Comparison of ENCODE assay signal across 18 mouse cellular contexts in genomic region chr1:68401204-68401603, GRCm38 (mm10).
DNase-seq lines count a peak whose midpoint lies in the region; ATAC-seq and TF ChIP-seq lines count a peak whose summit lies in the region.
"Had no signal": no experiment of that assay in that cellular context is flagged by ENCODE, and none has a peak within 500 bp of the region (broad histone marks: within the 10 kb centered on the region; RNA-seq: fewer than 3 reads in every experiment).

No protein-coding gene starts in this region.

- H3K27me3 ChIP-seq in forebrain, embryonic 11.5 days (ENCODE audit: control insufficient read depth, insufficient read depth, low read length): no peaks in the 10 kb centered on the region
- no peaks in the 10 kb centered on the region for H3K27me3 ChIP-seq in forebrain, postnatal 0 days (ENCODE audit: insufficient read depth, low read length)
- no peaks in the 10 kb centered on the region for H3K27me3 ChIP-seq in midbrain, embryonic 13.5 days
- no peaks in the 10 kb centered on the region for H3K27me3 ChIP-seq in midbrain, embryonic 15.5 days (replicated peaks)
- no peaks in the 10 kb centered on the region for H3K27me3 ChIP-seq in forebrain, embryonic 13.5 days
- H3K27me3 ChIP-seq in neural tube, embryonic 14.5 days (ENCODE audit: control insufficient read depth, insufficient read depth, low read length): no peaks in the 10 kb centered on the region
- H3K27me3 ChIP-seq: heart, embryonic 12.5 days; limb, embryonic 15.5 days had no signal

- no peak overlapping the region for H3K9ac ChIP-seq in forebrain, embryonic 11.5 days (ENCODE audit: low read length)
- H3K9ac ChIP-seq in forebrain, postnatal 0 days: no peak overlapping the region
- H3K9ac ChIP-seq in midbrain, embryonic 13.5 days (replicated peaks): no peak overlapping the region
- no peak overlapping the region for H3K9ac ChIP-seq in midbrain, embryonic 15.5 days
- no peak overlapping the region for H3K9ac ChIP-seq in forebrain, embryonic 13.5 days
- no peak overlapping the region for H3K9ac ChIP-seq in neural tube, embryonic 14.5 days (replicated peaks; ENCODE audit: low read depth, low read length)
- H3K9ac ChIP-seq: heart, embryonic 12.5 days; limb, embryonic 15.5 days had no signal

- H3K4me1 ChIP-seq in forebrain, embryonic 11.5 days (replicated peaks; ENCODE audit: control insufficient read depth, insufficient read depth, low read length): no peaks in the 10 kb centered on the region
- H3K4me1 ChIP-seq in forebrain, postnatal 0 days (ENCODE audit: insufficient read depth): no peaks in the 10 kb centered on the region
- 0 out of 2 replicates have a peak, but pooled peaks cover 10% of the 10 kb centered on the region for H3K4me1 ChIP-seq in midbrain, embryonic 13.5 days (replicated peaks)
- H3K4me1 ChIP-seq in midbrain, embryonic 15.5 days: no peaks in the 10 kb centered on the region
- H3K4me1 ChIP-seq in forebrain, embryonic 13.5 days: peaks cover 8% of the 10 kb centered on the region; the same call in 1 of the 2 replicates
- H3K4me1 ChIP-seq in neural tube, embryonic 14.5 days (ENCODE audit: control insufficient read depth, insufficient read depth, low read length): no peaks in the 10 kb centered on the region
- H3K4me1 ChIP-seq: heart, embryonic 12.5 days; limb, embryonic 15.5 days had no signal

- no peaks in the 10 kb centered on the region for H3K36me3 ChIP-seq in forebrain, embryonic 11.5 days (ENCODE audit: control insufficient read depth, insufficient read depth, low read length)
- H3K36me3 ChIP-seq in forebrain, postnatal 0 days (ENCODE audit: insufficient read depth): no peaks in the 10 kb centered on the region
- H3K36me3 ChIP-seq in midbrain, embryonic 13.5 days: no peaks in the 10 kb centered on the region
- H3K36me3 ChIP-seq in midbrain, embryonic 15.5 days (replicated peaks): no peaks in the 10 kb centered on the region
- no peaks in the 10 kb centered on the region for H3K36me3 ChIP-seq in forebrain, embryonic 13.5 days (ENCODE audit: poor library complexity, severe bottlenecking)
- H3K36me3 ChIP-seq in neural tube, embryonic 14.5 days (ENCODE audit: control insufficient read depth, insufficient read depth, low read length): no peaks in the 10 kb centered on the region
- H3K36me3 ChIP-seq: heart, embryonic 12.5 days; limb, embryonic 15.5 days had no signal

- no peak overlapping the region for H3K27ac ChIP-seq in forebrain, embryonic 11.5 days (ENCODE audit: low read depth, low read length)
- H3K27ac ChIP-seq in forebrain, postnatal 0 days (ENCODE audit: low read depth, low read length): no peak overlapping the region
- H3K27ac ChIP-seq in midbrain, embryonic 13.5 days: peak overlapping the region; percentile 48; the same call in 1 of the 2 replicates
- H3K27ac ChIP-seq in midbrain, embryonic 15.5 days: no peak overlapping the region
- no peak overlapping the region for H3K27ac ChIP-seq in forebrain, embryonic 13.5 days
- no peak overlapping the region for H3K27ac ChIP-seq in neural tube, embryonic 14.5 days (ENCODE audit: low read depth, low read length)
- H3K27ac ChIP-seq: limb, embryonic 15.5 days had no signal

- DNase-seq in forebrain, embryonic 11.5 days (ENCODE audit: low spot score): no peak
- no peak for DNase-seq in forebrain, postnatal 0 days
- no peak for DNase-seq in heart, postnatal 14 days
- DNase-seq in left cerebral cortex, adult 8-10 months (ENCODE audit: low spot score in 2 of 2): no peak
- DNase-seq: cerebellum, adult 8-10 months; heart, adult 11 months; kidney, adult 2 months; kidney, postnatal 10 days; right cerebral cortex, adult 18-20 months; thymus, postnatal 25 days had no signal

- no peak overlapping the region for H3K4me2 ChIP-seq in forebrain, embryonic 11.5 days (ENCODE audit: low read depth, low read length, severe bottlenecking)
- no peak overlapping the region for H3K4me2 ChIP-seq in forebrain, postnatal 0 days (ENCODE audit: low read depth)
- no peak overlapping the region for H3K4me2 ChIP-seq in midbrain, embryonic 13.5 days (replicated peaks)
- H3K4me2 ChIP-seq in midbrain, embryonic 15.5 days: no peak overlapping the region
- H3K4me2 ChIP-seq in forebrain, embryonic 13.5 days: no peak overlapping the region
- H3K4me2 ChIP-seq in neural tube, embryonic 14.5 days (ENCODE audit: low read depth, low read length): no peak overlapping the region
- H3K4me2 ChIP-seq: heart, embryonic 12.5 days; limb, embryonic 15.5 days had no signal

- peak; percentile 80 for ATAC-seq in forebrain, embryonic 11.5 days (replicated peaks; ENCODE audit: low FRiP score)
- no peak for ATAC-seq in forebrain, postnatal 0 days
- peak; percentile 14; the same call in 1 of the 2 replicates for ATAC-seq in midbrain, embryonic 13.5 days
- no peak for ATAC-seq in midbrain, embryonic 15.5 days (replicated peaks)
- ATAC-seq in forebrain, embryonic 13.5 days: peak; percentile 38; the same call in 1 of the 2 replicates
- peak; percentile 54 for ATAC-seq in neural tube, embryonic 14.5 days (ENCODE audit: low read depth)
- ATAC-seq: inflammation-experienced regulatory T-cells, adult 6 months; lung, postnatal 0 days had no signal

- 30% methylated on average over 4 of the region's 4 CpGs for WGBS in forebrain, embryonic 11.5 days
- WGBS in forebrain, postnatal 0 days: 12% methylated on average over 4 of the region's 4 CpGs
- 20% methylated on average over 4 of the region's 4 CpGs for WGBS in midbrain, embryonic 13.5 days
- 14% methylated on average over 4 of the region's 4 CpGs for WGBS in midbrain, embryonic 15.5 days
- 13% methylated on average over 4 of the region's 4 CpGs for WGBS in forebrain, embryonic 13.5 days
- 19% methylated on average over 4 of the region's 4 CpGs for WGBS in neural tube, embryonic 14.5 days

- no peaks in the 10 kb centered on the region for H3K9me3 ChIP-seq in forebrain, embryonic 11.5 days (ENCODE audit: control insufficient read depth, low read length)
- no peaks in the 10 kb centered on the region for H3K9me3 ChIP-seq in forebrain, postnatal 0 days (ENCODE audit: low read length)
- no peaks in the 10 kb centered on the region for H3K9me3 ChIP-seq in midbrain, embryonic 13.5 days
- H3K9me3 ChIP-seq in midbrain, embryonic 15.5 days: no peaks in the 10 kb centered on the region
- no peaks in the 10 kb centered on the region for H3K9me3 ChIP-seq in forebrain, embryonic 13.5 days (replicated peaks)
- no peaks in the 10 kb centered on the region for H3K9me3 ChIP-seq in neural tube, embryonic 14.5 days (ENCODE audit: control insufficient read depth, low read length)
- H3K9me3 ChIP-seq: heart, embryonic 12.5 days; limb, embryonic 15.5 days had no signal

- no peak overlapping the region for H3K4me3 ChIP-seq in forebrain, embryonic 11.5 days (ENCODE audit: low read depth, low read length)
- no peak overlapping the region for H3K4me3 ChIP-seq in forebrain, postnatal 0 days (ENCODE audit: low read depth, low read length)
- H3K4me3 ChIP-seq in midbrain, embryonic 13.5 days (replicated peaks): no peak overlapping the region
- H3K4me3 ChIP-seq in midbrain, embryonic 15.5 days: no peak overlapping the region
- no peak overlapping the region for H3K4me3 ChIP-seq in forebrain, embryonic 13.5 days
- H3K4me3 ChIP-seq in neural tube, embryonic 14.5 days (ENCODE audit: low read depth, low read length): no peak overlapping the region
- H3K4me3 ChIP-seq: heart, embryonic 12.5 days; limb, embryonic 15.5 days had no signal

- TF ChIP-seq CTCF in forebrain, postnatal 0 days (IDR thresholded peaks at IDR 0.05; ENCODE audit: low read depth): no peak

- intact Hi-C loops in heart, postnatal 14 days (cut with DNase I): no loop called here

Comparison
In these comparisons a context has a peak if more than half of its experiments do, and no peak if none do; other contexts are left out.
1. ATAC-seq: peak in forebrain, embryonic 11.5 days (single experiment), midbrain, embryonic 13.5 days (single experiment), forebrain, embryonic 13.5 days (single experiment) and neural tube, embryonic 14.5 days (single experiment); none in forebrain, postnatal 0 days (single experiment) and midbrain, embryonic 15.5 days (single experiment).